Mouse (Mus musculus): ENCODE measurements around the gene Gm4881. TPM values are rescaled to one million over a fixed set of nuclear protein-coding genes. Genes with fewer than 3 reads are reported as not detected.

Gm4881 gene
- polyA plus RNA-seq, 1 experiment from 2014 or later: not detected

GRCm38 (mm10) chr7:24971972-24972893 is 27.9 kb upstream of the Gm4881 start, which contains the start of gene Rabac1:
Gene Rabac1 (minus strand): TSS chr7:24972754.
- Histone ChIP-seq H3K4me3 (replicated peaks; ENCODE audit: low read depth, low read length) (peak within 1 kb of the TSS; percentile 91), H3K27me3 (ENCODE audit: insufficient read depth, low read length) (no peaks in the 10 kb centered on the region), H3K27ac (peak within 1 kb of the TSS; percentile 86), H3K9me3 (replicated peaks; ENCODE audit: low read length) (no peaks in the 10 kb centered on the region), H3K4me2 (ENCODE audit: low read length) (peak within 1 kb of the TSS; percentile 79), H3K4me1 (replicated peaks; ENCODE audit: insufficient read depth, low read length) (no peaks in the 10 kb centered on the region; the same call in 1 of the 2 replicates), H3K36me3 (ENCODE audit: insufficient read depth, low read length) (no peaks in the 10 kb centered on the region), H3K9ac (ENCODE audit: low read depth, low read length) (peak within 1 kb of the TSS; percentile 79)
- under 1% methylated on average over 45 of the region's 45 CpGs for WGBS
- TF ChIP-seq CTCF (IDR thresholded peaks at IDR 0.05; ENCODE audit: low read depth): peak; percentile 65
- DNase-seq (ENCODE audit: low spot score) (peak; percentile 98), ATAC-seq (replicated peaks; ENCODE audit: low FRiP score, low read depth) (peak; percentile 91)

- Histone ChIP-seq H3K9me3 (replicated peaks; ENCODE audit: low read length) (no peaks in the 10 kb centered on the region), H3K36me3 (ENCODE audit: insufficient read depth, low read length) (no peaks in the 10 kb centered on the region), H3K4me2 (ENCODE audit: low read length) (peak overlapping the region; percentile 79), H3K4me1 (replicated peaks; ENCODE audit: insufficient read depth, low read length) (no peaks in the 10 kb centered on the region; the same call in 1 of the 2 replicates), H3K9ac (ENCODE audit: low read depth, low read length) (peak overlapping the region; percentile 79), H3K27me3 (ENCODE audit: insufficient read depth, low read length) (no peaks in the 10 kb centered on the region), H3K4me3 (replicated peaks; ENCODE audit: low read depth, low read length) (peak overlapping the region; percentile 91), H3K27ac (peak overlapping the region; percentile 68)
- peak; percentile 78 for TF ChIP-seq CTCF (IDR thresholded peaks at IDR 0.05; ENCODE audit: low read depth)
- WGBS: 10% methylated on average over 19 of the region's 19 CpGs
- DNase-seq (ENCODE audit: low spot score): peak; percentile 78
- no peak for ATAC-seq (replicated peaks; ENCODE audit: low FRiP score, low read depth)
These were observed 27.1 kb upstream of the Gm4881 start for GRCm38 (mm10) chr7:24971261-24971971.

GRCm38 (mm10) chr7:24970341-24970740 is 26.0 kb upstream of the Gm4881 start:
- H3K4me1 ChIP-seq (replicated peaks; ENCODE audit: insufficient read depth, low read length): no peaks in the 10 kb centered on the region; the same call in 1 of the 2 replicates
- no peaks in the 10 kb centered on the region for H3K9me3 ChIP-seq (replicated peaks; ENCODE audit: low read length)
- no peak for ATAC-seq (replicated peaks; ENCODE audit: low FRiP score, low read depth)
- DNase-seq (ENCODE audit: low spot score): no peak
- WGBS: 95% methylated on average over 3 of the region's 3 CpGs
- TF ChIP-seq CTCF (IDR thresholded peaks at IDR 0.05; ENCODE audit: low read depth): no peak
- H3K36me3 ChIP-seq (ENCODE audit: insufficient read depth, low read length): no peaks in the 10 kb centered on the region
- no peak overlapping the region for H3K4me2 ChIP-seq (ENCODE audit: low read length)
- H3K27me3 ChIP-seq (ENCODE audit: insufficient read depth, low read length): no peaks in the 10 kb centered on the region
- H3K9ac ChIP-seq (ENCODE audit: low read depth, low read length): no peak overlapping the region
- no peak overlapping the region for H3K4me3 ChIP-seq (replicated peaks; ENCODE audit: low read depth, low read length)
- no peak overlapping the region for H3K27ac ChIP-seq

- 78% methylated on average over 12 of the region's 12 CpGs for WGBS
- TF ChIP-seq CTCF (IDR thresholded peaks at IDR 0.05; ENCODE audit: low read depth): no peak
These were observed 25.5 kb upstream of the Gm4881 start for GRCm38 (mm10) chr7:24969805-24970204.

GRCm38 (mm10) chr7:24968463-24968862 is 24.2 kb upstream of the Gm4881 start:
- H3K9ac ChIP-seq (ENCODE audit: low read depth, low read length): no peak overlapping the region
- no peaks in the 10 kb centered on the region for H3K36me3 ChIP-seq (ENCODE audit: insufficient read depth, low read length)
- ATAC-seq (replicated peaks; ENCODE audit: low FRiP score, low read depth) (no peak), DNase-seq (ENCODE audit: low spot score) (no peak)
- no peak overlapping the region for H3K27ac ChIP-seq
- no peak for TF ChIP-seq CTCF (IDR thresholded peaks at IDR 0.05; ENCODE audit: low read depth)
- no peak overlapping the region for H3K4me3 ChIP-seq (replicated peaks; ENCODE audit: low read depth, low read length)
- no peaks in the 10 kb centered on the region for H3K9me3 ChIP-seq (replicated peaks; ENCODE audit: low read length)
- H3K4me1 ChIP-seq (replicated peaks; ENCODE audit: insufficient read depth, low read length): no peaks in the 10 kb centered on the region; the same call in 1 of the 2 replicates
- WGBS: 79% methylated on average over 6 of the region's 6 CpGs
- no peak overlapping the region for H3K4me2 ChIP-seq (ENCODE audit: low read length)
- no peaks in the 10 kb centered on the region for H3K27me3 ChIP-seq (ENCODE audit: insufficient read depth, low read length)

More at GRCm38 (mm10) chr7:24969805-24970204, 25.5 kb upstream of the Gm4881 start:
- DNase-seq (ENCODE audit: low spot score) (no peak), ATAC-seq (replicated peaks; ENCODE audit: low FRiP score, low read depth) (no peak)
- Histone ChIP-seq H3K9ac (ENCODE audit: low read depth, low read length) (no peak overlapping the region), H3K4me1 (replicated peaks; ENCODE audit: insufficient read depth, low read length) (no peaks in the 10 kb centered on the region; the same call in 1 of the 2 replicates), H3K27me3 (ENCODE audit: insufficient read depth, low read length) (no peaks in the 10 kb centered on the region), H3K4me2 (ENCODE audit: low read length) (no peak overlapping the region), H3K9me3 (replicated peaks; ENCODE audit: low read length) (no peaks in the 10 kb centered on the region), H3K27ac (no peak overlapping the region), H3K4me3 (replicated peaks; ENCODE audit: low read depth, low read length) (no peak overlapping the region), H3K36me3 (ENCODE audit: insufficient read depth, low read length) (no peaks in the 10 kb centered on the region)

- no peak for DNase-seq (ENCODE audit: low spot score)
- Histone ChIP-seq H3K4me1 (replicated peaks; ENCODE audit: insufficient read depth, low read length) (no peaks in the 10 kb centered on the region; the same call in 1 of the 2 replicates), H3K27ac (no peak overlapping the region), H3K27me3 (ENCODE audit: insufficient read depth, low read length) (no peaks in the 10 kb centered on the region), H3K9me3 (replicated peaks; ENCODE audit: low read length) (no peaks in the 10 kb centered on the region), H3K9ac (ENCODE audit: low read depth, low read length) (no peak overlapping the region), H3K36me3 (ENCODE audit: insufficient read depth, low read length) (no peaks in the 10 kb centered on the region), H3K4me2 (ENCODE audit: low read length) (no peak overlapping the region), H3K4me3 (replicated peaks; ENCODE audit: low read depth, low read length) (no peak overlapping the region)
- no peak for ATAC-seq (replicated peaks; ENCODE audit: low FRiP score, low read depth)
- TF ChIP-seq CTCF (IDR thresholded peaks at IDR 0.05; ENCODE audit: low read depth): no peak
- WGBS: 77% methylated on average over 8 of the region's 8 CpGs
These were observed 23.7 kb upstream of the Gm4881 start for GRCm38 (mm10) chr7:24967966-24968365.

Measured in kidney, postnatal 0 days (tissue).